Mouse (Mus musculus) forebrain, embryonic 12.5 days (tissue): ENCODE data around the gene Ccdc24. TPM values are rescaled to one million over a fixed set of nuclear protein-coding genes. Genes with fewer than 3 reads are reported as not detected.
A peak's percentile ranks its signal among the peaks of the same experiment; 100 is the strongest.

Source experiments
- ATAC-seq: fragments of 200-750 bp; cut with Nextera tagmentation; 2 replicates; pipeline ENCODE4 v1.8.0; 2017; ENCODE audit warnings: moderate TSS enrichment; ENCODE audit not compliant: low FRiP score
- H3K27ac ChIP-seq: fragments of 300-500 bp; sonication (generic); 2 replicates; pipeline ENCODE4 v1.5.1; 2016; ENCODE audit warnings: mild to moderate bottlenecking
- H3K27me3 ChIP-seq: fragments of 300-500 bp; sonication (generic); 2 replicates; pipeline ENCODE4 v1.6.1; 2016; ENCODE audit warnings: mild to moderate bottlenecking
- H3K36me3 ChIP-seq: fragments of 300-500 bp; sonication (generic); replicated peaks from 2 replicates; pipeline ENCODE4 v1.6.1; 2016; ENCODE audit warnings: mild to moderate bottlenecking
- H3K4me1 ChIP-seq: fragments of 300-500 bp; sonication (generic); 2 replicates; pipeline ENCODE4 v1.6.1; 2016
- H3K4me2 ChIP-seq: fragments of 300-500 bp; sonication (generic); 2 replicates; pipeline ENCODE4 v1.6.1; 2016; ENCODE audit warnings: mild to moderate bottlenecking, moderate library complexity
- H3K4me3 ChIP-seq: fragments of 300-500 bp; sonication (generic); replicated peaks from 2 replicates; pipeline ENCODE4 v1.5.1; 2016; ENCODE audit warnings: mild to moderate bottlenecking
- H3K9ac ChIP-seq: fragments of 300-500 bp; sonication (generic); 2 replicates; pipeline ENCODE4 v1.6.1; 2016; ENCODE audit warnings: mild to moderate bottlenecking
- H3K9me3 ChIP-seq: fragments of 300-500 bp; sonication (generic); 2 replicates; pipeline ENCODE4 v1.6.1; 2016
- WGBS: fragments of 180-500 bp; shearing (Covaris S2); methylation state at CpG from one replicate; pipeline ENCODE4 v1.1.7; 2016; 5-methylcytosine and 5-hydroxymethylcytosine counted together
- polyA plus RNA-seq: library from polyadenylated mRNA; unstranded; fragments of >200 nt; fragmentation: Nextera tagmentation; extraction: Ambion mirVana; gene quantifications from 2 replicates; pipeline ENCODE4 v1.2.1, GENCODE M21; 2016

Ccdc24 gene
- polyA plus RNA-seq, 1 experiment from 2014 or later, result 2.1 TPM

- Histone ChIP-seq H3K36me3 (peaks cover 39% of the 10 kb centered on the region), H3K27ac (no peak overlapping the region), H3K9ac (no peak overlapping the region), H3K4me3 (no peak overlapping the region), H3K4me1 (peaks cover 30% of the 10 kb centered on the region), H3K4me2 (no peak overlapping the region), H3K27me3 (no peaks in the 10 kb centered on the region), H3K9me3 (no peaks in the 10 kb centered on the region)
- no peak for ATAC-seq
- WGBS, result 93% methylated on average over 15 of the region's 15 CpGs
Measured at GRCm38 (mm10) chr4:117889471-117889870, 17.1 kb upstream of the Ccdc24 start.

- ATAC-seq, result no peak
- Histone ChIP-seq H3K4me3 (peak overlapping the region; percentile 92; the same call in 1 of the 2 replicates), H3K27me3 (no peaks in the 10 kb centered on the region), H3K4me2 (peak overlapping the region; percentile 89), H3K27ac (no peak overlapping the region), H3K4me1 (peaks cover 40% of the 10 kb centered on the region), H3K9me3 (no peaks in the 10 kb centered on the region), H3K36me3 (peaks cover 37% of the 10 kb centered on the region), H3K9ac (no peak overlapping the region)
- 71% methylated on average over 2 of the region's 2 CpGs for WGBS
Measured at GRCm38 (mm10) chr4:117887920-117888319, 15.6 kb upstream of the Ccdc24 start.

GRCm38 (mm10) chr4:117887133-117887532 lies 14.8 kb upstream of the Ccdc24 start, which contains the start of gene Atp6v0b:
TSS of gene Atp6v0b (minus strand) at chr4:117887333.
- ATAC-seq, result peak; percentile 91

GRCm38 (mm10) chr4:117886644-117887043 lies 14.3 kb upstream of the Ccdc24 start:
- Histone ChIP-seq H3K4me1 (peaks cover 47% of the 10 kb centered on the region), H3K4me2 (peak overlapping the region; percentile 89), H3K9me3 (no peaks in the 10 kb centered on the region), H3K9ac (peak overlapping the region; percentile 83), H3K27ac (peak overlapping the region; percentile 62; the same call in 1 of the 2 replicates), H3K4me3 (peak overlapping the region; percentile 92), H3K27me3 (no peaks in the 10 kb centered on the region), H3K36me3 (peaks cover 37% of the 10 kb centered on the region)
- ATAC-seq, result no peak
- WGBS, result 2% methylated on average over 24 of the region's 24 CpGs

More at GRCm38 (mm10) chr4:117887133-117887532, 14.8 kb upstream of the Ccdc24 start, which contains the start of gene Atp6v0b:
- Histone ChIP-seq H3K36me3 (peaks cover 37% of the 10 kb centered on the region), H3K9ac (peak within 1 kb of the TSS; percentile 83), H3K9me3 (no peaks in the 10 kb centered on the region), H3K4me1 (peaks cover 44% of the 10 kb centered on the region), H3K4me3 (peak within 1 kb of the TSS; percentile 92), H3K4me2 (peak within 1 kb of the TSS; percentile 89), H3K27ac (peak within 1 kb of the TSS; percentile 62; the same call in 1 of the 2 replicates), H3K27me3 (no peaks in the 10 kb centered on the region)
- under 1% methylated on average over 37 of the region's 37 CpGs for WGBS

GRCm38 (mm10) chr4:117885994-117886393 lies 13.6 kb upstream of the Ccdc24 start:
- Histone ChIP-seq H3K9me3 (no peaks in the 10 kb centered on the region), H3K27me3 (no peaks in the 10 kb centered on the region), H3K9ac (peak overlapping the region; percentile 83), H3K4me2 (peak overlapping the region; percentile 89), H3K36me3 (peaks cover 42% of the 10 kb centered on the region), H3K4me3 (peak overlapping the region; percentile 92), H3K4me1 (peaks cover 43% of the 10 kb centered on the region), H3K27ac (no peak overlapping the region)
- no peak for ATAC-seq
- 86% methylated on average over 9 of the region's 9 CpGs for WGBS

GRCm38 (mm10) chr4:117885093-117885492 lies 12.7 kb upstream of the Ccdc24 start:
- WGBS, result 92% methylated on average over 10 of the region's 10 CpGs
- peaks cover 44% of the 10 kb centered on the region for H3K36me3 ChIP-seq

GRCm38 (mm10) chr4:117884146-117884545 lies 11.8 kb upstream of the Ccdc24 start:
- H3K4me3 ChIP-seq, result peak overlapping the region; percentile 92
- no peaks in the 10 kb centered on the region for H3K27me3 ChIP-seq
- H3K9me3 ChIP-seq, result no peaks in the 10 kb centered on the region
- H3K4me2 ChIP-seq, result peak overlapping the region; percentile 92
- no peak overlapping the region for H3K27ac ChIP-seq
- no peak for ATAC-seq
- 94% methylated on average over 1 of the region's 1 CpGs for WGBS
- H3K36me3 ChIP-seq, result peaks cover 36% of the 10 kb centered on the region
- H3K4me1 ChIP-seq, result peaks cover 50% of the 10 kb centered on the region
- no peak overlapping the region for H3K9ac ChIP-seq

More at GRCm38 (mm10) chr4:117885093-117885492, 12.7 kb upstream of the Ccdc24 start:
- no peak overlapping the region for H3K4me3 ChIP-seq
- no peak overlapping the region for H3K27ac ChIP-seq
- no peaks in the 10 kb centered on the region for H3K27me3 ChIP-seq
- H3K4me1 ChIP-seq, result peaks cover 46% of the 10 kb centered on the region
- no peak overlapping the region for H3K9ac ChIP-seq
- H3K9me3 ChIP-seq, result no peaks in the 10 kb centered on the region
- H3K4me2 ChIP-seq, result no peak overlapping the region
- ATAC-seq, result no peak

- ATAC-seq, result peak; percentile 61
- Histone ChIP-seq H3K27ac (peak within 1 kb of the TSS; percentile 79), H3K4me3 (peak within 1 kb of the TSS; percentile 92), H3K4me2 (peak within 1 kb of the TSS; percentile 92), H3K27me3 (no peaks in the 10 kb centered on the region), H3K4me1 (peaks cover 55% of the 10 kb centered on the region), H3K9me3 (no peaks in the 10 kb centered on the region), H3K9ac (peak within 1 kb of the TSS; percentile 95), H3K36me3 (peaks cover 41% of the 10 kb centered on the region)
- WGBS, result under 1% methylated on average over 79 of the region's 103 CpGs
Measured at GRCm38 (mm10) chr4:117882701-117883691, 10.6 kb upstream of the Ccdc24 start, which contains the start of gene B4galt2. TSS of gene B4galt2 (minus strand) at chr4:117883487.

- H3K27me3 ChIP-seq, result no peaks in the 10 kb centered on the region
- H3K9me3 ChIP-seq, result no peaks in the 10 kb centered on the region
- peaks cover 30% of the 10 kb centered on the region for H3K4me1 ChIP-seq
- WGBS, result 87% methylated on average over 5 of the region's 5 CpGs
- H3K36me3 ChIP-seq, result peaks cover 63% of the 10 kb centered on the region
- H3K4me2 ChIP-seq, result no peak overlapping the region
- no peak for ATAC-seq
- no peak overlapping the region for H3K4me3 ChIP-seq
- no peak overlapping the region for H3K9ac ChIP-seq
- no peak overlapping the region for H3K27ac ChIP-seq
Measured at GRCm38 (mm10) chr4:117878703-117879102, 6.3 kb upstream of the Ccdc24 start.

- Histone ChIP-seq H3K4me2 (no peak overlapping the region), H3K27ac (no peak overlapping the region), H3K27me3 (no peaks in the 10 kb centered on the region), H3K4me3 (no peak overlapping the region), H3K36me3 (peaks cover 67% of the 10 kb centered on the region), H3K4me1 (peaks cover 27% of the 10 kb centered on the region), H3K9me3 (no peaks in the 10 kb centered on the region), H3K9ac (no peak overlapping the region)
- 83% methylated on average over 10 of the region's 10 CpGs for WGBS
- ATAC-seq, result no peak
Measured at GRCm38 (mm10) chr4:117878301-117878700, 5.9 kb upstream of the Ccdc24 start.

GRCm38 (mm10) chr4:117873615-117874014 lies 1.3 kb upstream of the Ccdc24 start:
- ATAC-seq, result no peak
- Histone ChIP-seq H3K4me3 (no peak overlapping the region), H3K27ac (no peak overlapping the region), H3K4me2 (no peak overlapping the region), H3K4me1 (peaks cover 24% of the 10 kb centered on the region), H3K36me3 (peaks cover 54% of the 10 kb centered on the region), H3K9ac (no peak overlapping the region), H3K9me3 (no peaks in the 10 kb centered on the region), H3K27me3 (no peaks in the 10 kb centered on the region; the same call in 1 of the 2 replicates)
- WGBS, result 93% methylated on average over 9 of the region's 9 CpGs

GRCm38 (mm10) chr4:117871787-117872186 lies 570 bp downstream of the Ccdc24 start:
- Histone ChIP-seq H3K27me3 (peaks cover 6% of the 10 kb centered on the region), H3K36me3 (peaks cover 37% of the 10 kb centered on the region), H3K27ac (no peak overlapping the region), H3K4me1 (peaks cover 23% of the 10 kb centered on the region), H3K9ac (no peak overlapping the region), H3K4me3 (no peak overlapping the region), H3K9me3 (no peaks in the 10 kb centered on the region), H3K4me2 (peak overlapping the region; percentile 44; the same call in 1 of the 2 replicates)
- 63% methylated on average over 7 of the region's 7 CpGs for WGBS
- ATAC-seq, result no peak
